Mouse (Mus musculus) spleen, postnatal 36 days (tissue): ENCODE results near the gene Clca3a1.

Experiments
- DNase-seq, 2 experiments: peaks; one replicate each; pipeline ENCODE4 v3.0.0; 2022; ENCODE audit warnings: low spot score in 2 of 2, mixed read lengths in 1 of 2

Gene Clca3a1

DNA sequence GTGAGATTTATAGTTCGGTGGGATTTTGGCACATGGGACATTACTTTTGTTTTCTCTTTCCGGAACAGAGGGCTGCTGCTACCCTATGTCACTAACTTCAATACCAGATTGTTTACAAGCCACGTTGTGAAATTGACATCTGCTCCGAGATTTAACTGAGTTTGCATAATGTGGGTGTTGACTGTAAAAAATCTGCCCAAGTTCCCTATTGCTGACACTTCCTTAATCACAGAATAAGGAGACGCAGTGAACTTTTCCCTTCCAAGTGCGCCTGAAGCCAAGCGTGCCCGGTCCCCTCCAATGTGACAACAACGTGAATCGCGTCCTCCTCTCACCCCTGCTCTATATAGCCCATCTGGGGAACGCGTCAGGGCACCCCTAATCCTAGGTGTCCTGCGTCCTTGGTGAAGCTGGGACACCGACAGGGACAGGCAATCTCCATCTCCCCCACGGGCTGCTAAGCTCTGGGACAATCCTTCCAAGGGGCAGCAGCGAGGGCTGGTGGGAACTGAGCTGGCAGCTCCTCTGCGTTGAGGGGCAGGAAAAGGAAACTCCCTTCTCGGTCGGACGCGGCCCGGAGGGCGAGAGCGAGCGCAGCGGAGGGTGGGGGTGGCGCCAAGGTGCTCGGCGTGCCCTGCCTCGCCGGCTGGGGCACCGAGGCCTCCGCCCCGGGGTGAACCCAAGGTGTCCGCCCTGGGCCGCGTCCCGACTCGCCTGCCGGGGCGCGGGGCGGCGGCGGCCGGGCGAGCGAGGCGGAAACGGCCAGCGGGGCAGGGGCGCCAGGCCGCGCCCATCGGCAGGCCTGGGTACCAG is 41.5 kb downstream of the Clca3a1 start:
- DNase-seq: peak; percentile 68 to 73

DNA sequence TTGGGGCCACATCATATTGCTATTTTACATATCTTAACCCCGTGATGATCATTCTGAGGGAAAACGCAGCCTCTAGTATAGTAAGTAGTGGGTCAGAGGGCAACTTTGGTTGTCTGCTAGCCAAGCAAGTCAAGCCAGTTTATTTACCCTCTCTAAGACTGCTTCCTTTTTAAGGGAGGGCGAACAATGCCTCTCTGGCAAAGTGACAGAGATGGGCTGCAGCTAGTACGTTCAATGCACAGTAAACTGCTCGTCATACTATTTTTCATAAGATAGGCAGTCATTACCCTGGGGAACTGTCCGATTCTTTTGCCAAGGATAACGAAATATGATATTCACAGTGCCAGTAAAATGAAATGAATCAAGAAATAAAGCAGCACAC is 42.1 kb downstream of the Clca3a1 start:
- DNase-seq: peak in 1 of 2 experiments; percentile 18

DNA sequence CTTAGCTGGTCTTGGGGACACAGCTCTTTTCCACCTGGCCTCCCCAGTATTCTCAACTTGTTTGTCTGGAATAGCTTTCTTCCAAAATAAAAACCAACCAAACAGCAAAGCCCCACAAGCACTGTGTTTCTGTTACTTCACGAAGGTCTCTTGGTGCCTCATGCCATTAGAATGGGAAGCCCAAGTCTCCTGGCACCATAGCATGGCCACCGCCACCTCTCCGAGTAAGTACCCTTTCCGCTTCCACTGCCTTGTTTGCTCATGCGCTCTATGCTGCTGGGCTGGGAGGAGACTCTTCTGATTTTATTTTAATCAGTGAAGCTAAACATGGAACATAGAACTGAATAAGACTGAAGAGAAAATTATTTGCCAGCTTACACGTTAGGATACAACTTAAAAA is 42.9 kb downstream of the Clca3a1 start:
- no peak for DNase-seq

DNA sequence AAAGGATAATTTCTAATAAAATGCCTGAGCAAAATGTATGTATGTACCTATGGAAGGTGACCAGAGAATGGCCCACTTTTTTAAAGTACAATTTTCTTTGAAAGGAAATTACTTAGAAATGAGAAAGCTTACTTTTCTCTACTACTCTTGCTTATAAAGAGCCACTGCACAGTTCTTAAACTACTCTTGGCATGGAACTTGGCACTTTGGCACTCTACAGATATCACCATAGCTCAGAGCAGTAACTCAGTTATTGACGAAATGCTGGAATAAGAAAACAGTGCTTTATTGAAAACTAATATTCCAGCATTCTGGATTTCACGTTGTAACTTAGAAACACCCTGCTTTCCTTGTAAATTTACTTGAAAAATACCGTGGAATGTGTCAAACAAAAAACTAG is 43.7 kb downstream of the Clca3a1 start:
- DNase-seq: no peak

DNA sequence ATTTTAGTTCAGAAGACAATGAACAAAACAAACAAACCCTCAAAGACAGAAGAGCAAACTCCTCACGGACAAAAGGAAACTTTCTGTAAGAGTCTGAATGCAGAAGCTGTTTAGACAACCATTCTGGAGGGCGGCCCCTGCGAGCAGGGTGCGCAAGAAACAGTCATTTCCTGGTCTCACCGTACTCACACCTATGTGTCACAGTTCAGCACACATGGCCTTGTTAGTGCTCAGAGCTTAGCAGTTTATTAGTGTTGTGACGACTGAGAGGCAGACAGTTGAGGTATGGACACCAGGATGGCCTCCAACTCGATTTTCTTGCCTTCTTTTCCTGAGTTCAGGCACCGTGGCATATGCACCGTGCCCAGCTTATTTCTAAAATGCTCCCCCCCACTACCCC is 44.9 kb downstream of the Clca3a1 start:
- peak; percentile 48 to 53 for DNase-seq

DNA sequence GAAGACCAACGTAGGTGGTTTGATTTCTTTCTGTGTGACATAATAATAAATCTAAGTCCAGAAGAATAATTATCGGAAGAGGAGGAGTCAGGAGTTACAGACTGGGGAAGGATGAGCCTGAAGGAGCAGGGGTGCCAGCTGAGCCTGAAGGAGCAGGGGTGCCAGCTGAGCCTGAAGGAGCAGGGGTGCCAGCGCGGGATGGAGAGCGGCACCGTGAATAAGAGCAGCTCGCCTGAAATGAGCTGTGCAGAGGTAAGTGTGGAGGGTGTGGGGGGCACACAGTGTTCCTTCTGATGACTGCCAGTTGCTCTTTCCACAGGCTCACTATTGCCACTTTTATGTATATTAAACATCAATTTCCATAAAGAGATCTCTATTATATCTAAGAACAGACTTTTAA is 45.7 kb downstream of the Clca3a1 start:
- DNase-seq: no peak

DNA sequence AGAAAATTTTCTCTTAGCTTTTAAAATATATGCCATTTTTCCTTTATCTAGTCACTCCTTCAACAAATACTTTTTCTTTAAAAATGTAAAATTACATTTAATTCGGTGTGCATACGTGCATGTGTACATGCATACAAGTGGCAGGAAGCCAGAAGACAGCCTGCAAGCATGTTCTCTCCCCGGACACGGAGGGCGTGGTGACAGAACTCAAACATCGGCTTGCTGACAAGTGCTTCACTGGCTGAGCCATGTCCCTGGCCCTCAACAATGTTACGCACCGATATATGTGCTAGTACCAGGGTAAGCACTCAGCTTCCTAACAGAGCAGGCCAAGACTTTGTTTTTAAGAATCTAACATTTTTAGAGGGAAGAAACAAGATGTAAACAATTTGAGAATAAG is 46.2 kb downstream of the Clca3a1 start:
- no peak for DNase-seq

DNA sequence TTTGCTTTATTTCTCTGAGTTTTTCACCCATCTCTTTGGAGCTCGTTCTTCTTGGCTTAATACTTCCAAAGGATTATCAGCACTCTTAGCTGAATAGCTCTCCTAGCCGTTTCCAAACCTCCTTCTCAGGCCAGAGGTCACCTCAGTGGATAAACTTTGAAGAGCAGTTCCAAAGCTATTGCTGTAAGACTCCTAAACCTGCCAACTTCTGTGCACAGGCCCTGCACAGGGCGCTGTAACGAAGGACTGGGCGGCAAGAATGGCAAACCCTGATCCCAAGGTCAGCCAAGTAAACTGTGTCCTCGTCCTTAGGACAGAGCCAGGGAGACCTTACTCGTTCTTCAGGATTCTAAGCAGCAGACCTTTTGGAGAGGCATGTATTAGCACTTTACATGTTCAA is 46.7 kb downstream of the Clca3a1 start:
- no peak for DNase-seq

DNA sequence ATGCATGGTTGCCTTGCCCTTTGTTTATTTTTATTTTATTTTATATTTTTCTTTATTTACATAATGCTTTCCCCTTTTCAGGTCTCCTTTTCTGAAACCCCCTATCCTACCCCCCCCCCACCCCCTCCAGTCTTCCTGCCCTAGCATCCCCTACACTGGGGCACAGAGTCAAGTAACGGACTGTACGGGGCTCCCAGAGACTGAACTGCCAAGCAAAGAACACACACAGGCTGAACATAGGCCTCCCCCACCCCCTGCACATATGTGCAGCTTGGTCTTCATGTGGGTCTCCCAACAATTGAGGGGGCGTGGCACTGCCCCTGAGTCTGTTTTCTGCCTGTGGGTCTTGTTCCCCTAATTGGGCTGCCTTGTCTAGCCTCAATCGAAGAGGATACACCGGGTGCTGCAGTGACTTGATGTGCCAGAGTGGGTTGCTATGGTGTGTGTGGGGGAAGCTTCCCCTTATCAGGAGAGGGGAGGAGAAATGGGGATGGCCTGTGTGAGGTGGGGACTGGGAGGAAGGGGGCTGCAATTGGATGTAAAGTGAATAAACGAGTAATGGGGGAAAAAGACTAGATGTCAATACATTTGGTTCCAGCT is 49.1 kb downstream of the Clca3a1 start:
- DNase-seq: no peak

DNA sequence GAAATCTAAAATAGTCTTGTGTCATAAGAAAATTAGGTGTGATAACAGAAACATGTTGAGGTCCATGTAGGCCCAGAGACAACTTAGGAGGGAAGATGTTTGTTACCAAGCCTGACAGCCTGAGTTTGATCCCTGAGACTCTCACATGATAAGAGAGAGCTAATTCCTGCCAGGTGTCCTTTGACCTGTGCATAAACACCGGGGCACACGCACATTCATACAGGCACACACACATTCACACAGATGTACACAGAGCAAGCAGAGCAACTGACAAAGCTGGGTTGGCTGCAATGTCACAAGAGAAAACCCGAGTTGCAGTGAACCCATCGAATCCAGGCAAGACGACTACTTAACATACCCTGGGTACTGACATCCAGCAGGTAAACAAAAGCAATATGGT is 52.2 kb downstream of the Clca3a1 start:
- no peak for DNase-seq

DNA sequence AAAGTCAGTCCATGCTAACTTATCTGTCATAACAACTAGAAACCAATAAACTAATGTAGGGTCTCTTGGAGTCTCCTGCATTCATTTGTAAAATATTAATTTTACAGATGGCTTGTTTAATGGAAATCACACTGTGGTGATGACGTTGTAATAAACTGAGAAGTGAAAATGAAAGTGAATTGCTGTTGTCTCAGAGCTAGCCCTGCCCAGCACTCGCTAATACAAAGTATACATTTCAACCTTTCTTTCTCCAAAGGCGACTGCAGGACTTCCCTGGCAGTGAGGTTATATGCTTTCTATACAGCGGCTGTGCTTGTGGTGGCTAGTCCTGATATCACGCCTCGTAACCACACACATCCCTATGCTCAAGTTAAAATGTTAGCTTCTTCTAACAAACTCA is 56.8 kb downstream of the Clca3a1 start:
- no peak for DNase-seq

DNA sequence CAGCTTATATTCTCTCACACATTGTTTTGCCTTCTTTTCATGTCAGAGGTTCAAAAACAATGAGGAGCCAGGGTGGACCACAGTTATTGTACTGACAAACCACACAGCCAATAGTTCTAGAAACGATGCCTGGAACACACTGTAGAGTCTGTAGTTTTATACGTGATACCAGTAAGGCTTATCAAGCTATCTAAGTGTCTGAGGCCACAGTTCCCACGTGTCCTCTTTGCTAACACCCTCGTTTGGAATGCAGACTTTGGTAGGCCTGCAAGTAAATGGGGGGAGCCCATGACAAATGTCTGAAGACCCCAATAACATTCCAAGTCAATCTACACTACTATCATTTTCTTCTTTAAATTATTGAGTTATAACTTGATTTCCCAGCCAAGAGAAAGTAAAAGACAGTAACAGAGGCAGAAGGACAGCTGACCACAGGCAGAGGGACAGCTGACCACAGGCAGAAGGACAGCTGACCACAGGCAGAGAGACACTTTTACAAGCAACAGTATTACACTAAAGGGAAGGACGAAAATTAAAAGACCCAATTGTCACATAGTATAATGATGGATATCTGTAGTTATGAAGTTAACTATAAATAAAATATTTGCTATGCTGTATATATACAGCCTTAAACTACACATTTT is 61.9 kb downstream of the Clca3a1 start:
- no peak for DNase-seq

DNA sequence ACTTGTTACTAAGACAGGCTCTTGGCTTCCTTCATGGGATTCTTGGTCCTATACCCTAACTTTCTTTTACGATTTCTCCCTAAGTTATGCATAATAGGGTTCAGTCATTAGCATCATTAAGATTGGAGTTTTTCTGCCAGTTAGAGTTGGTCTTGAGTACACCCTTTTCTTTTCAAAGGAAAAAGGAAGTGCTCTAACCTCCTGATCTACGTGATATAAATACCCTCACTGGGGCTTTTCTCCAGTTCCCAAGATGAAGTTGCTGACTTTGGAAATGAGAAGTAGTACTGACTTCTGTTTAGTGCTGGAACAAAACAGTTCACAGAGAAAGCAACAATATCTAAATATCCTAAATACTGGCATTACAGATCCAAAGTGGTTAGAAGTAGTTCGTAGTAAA is 62.8 kb downstream of the Clca3a1 start:
- DNase-seq: no peak

DNA sequence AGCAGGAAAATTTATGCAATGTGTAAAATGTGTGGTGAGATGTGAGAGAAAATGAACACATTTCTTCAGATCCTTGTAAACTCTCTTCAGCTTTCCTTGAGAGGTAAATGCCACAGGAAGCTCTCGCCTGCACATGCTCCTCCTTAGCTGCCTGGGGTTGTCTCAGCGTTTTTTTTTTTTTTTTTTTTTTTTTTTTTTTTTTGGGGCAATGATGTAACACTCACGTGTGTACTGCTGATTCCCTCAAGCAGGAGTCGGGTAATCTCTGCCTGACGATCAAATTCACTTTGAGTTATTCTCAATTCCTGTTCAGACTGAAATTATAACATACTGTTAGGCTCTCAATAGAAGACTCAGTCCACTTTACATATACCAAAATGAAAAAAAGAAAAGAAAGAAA is 63.6 kb downstream of the Clca3a1 start:
- DNase-seq: no peak

DNA sequence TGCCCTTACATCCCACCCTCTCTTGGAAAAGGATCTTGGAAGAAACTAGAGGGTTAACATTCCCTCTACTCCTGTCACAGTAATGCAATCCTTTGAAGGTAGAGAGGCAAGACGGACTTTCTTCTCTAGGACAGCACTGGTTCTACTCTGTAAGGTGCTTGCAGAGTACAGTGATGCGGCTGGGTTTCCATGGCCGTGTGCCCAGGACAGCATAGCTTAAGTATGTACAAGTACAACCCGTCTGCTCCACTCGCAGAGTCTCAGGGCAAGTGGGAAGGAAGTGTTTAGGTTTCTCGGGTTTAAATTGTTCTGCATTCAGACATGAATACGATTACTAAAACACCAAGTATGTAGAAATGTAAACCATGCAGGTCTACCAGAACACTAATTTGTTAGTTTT is 65.8 kb downstream of the Clca3a1 start:
- no peak for DNase-seq

DNA sequence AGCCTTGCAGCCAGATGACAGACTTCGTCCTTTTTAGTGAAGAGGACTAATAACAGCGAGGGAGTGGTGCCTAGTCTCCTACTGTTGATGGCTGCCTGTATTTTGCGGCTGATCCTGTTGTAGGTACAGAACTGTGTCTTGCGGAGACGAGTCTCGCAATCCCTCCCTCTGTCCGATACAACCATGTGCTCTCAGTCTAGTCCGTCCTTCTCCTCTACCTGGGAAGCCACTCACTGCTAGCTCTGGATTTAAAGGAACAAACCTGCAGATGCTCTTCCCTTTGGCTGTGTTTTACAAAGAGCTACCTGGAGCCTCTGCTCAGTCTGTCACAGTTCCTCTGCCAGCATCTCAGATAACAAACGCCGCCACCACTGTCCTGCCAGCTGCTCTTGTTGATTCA is 66.7 kb downstream of the Clca3a1 start:
- no peak for DNase-seq

DNA sequence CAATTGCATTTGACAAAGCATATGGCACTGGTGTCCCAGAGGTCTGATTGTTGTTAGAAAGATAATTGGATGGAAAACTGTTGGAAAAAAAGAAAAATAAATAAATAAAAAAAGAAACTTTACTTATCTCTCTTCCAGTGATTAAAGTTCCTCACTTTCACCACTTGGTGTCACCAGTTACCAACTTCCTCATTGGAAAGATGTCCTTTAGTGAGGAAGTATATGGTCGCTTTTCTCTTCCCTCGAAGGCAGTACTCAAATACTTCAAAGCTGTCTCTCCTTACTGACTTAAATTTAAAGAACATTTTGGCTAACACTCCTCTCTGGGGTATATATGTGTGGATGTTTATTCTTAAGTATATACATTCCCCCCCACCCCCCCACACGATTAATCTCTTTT is 68.7 kb downstream of the Clca3a1 start:
- peak in 1 of 2 experiments; percentile 39 for DNase-seq

DNA sequence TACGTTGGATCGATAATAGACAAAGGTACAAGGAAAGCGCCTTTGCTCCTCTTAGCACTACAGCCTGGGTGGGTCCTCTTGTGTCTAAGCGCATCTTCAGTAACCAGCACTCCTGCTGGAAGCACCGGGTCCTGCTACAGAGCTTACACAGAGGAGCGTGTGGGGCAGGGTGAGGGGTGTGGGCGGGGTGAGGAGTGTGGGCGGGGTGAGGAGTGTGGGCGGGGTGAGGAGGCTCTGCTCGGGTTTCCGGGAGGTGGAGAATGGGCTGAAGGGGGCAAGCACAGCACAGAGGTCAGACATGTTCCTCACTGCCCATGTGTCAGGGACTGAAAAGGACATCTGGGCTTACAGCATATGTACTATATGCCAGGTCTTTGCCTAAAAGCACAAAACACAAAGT is 71.5 kb downstream of the Clca3a1 start:
- peak in 1 of 2 experiments; percentile 37 for DNase-seq

DNA sequence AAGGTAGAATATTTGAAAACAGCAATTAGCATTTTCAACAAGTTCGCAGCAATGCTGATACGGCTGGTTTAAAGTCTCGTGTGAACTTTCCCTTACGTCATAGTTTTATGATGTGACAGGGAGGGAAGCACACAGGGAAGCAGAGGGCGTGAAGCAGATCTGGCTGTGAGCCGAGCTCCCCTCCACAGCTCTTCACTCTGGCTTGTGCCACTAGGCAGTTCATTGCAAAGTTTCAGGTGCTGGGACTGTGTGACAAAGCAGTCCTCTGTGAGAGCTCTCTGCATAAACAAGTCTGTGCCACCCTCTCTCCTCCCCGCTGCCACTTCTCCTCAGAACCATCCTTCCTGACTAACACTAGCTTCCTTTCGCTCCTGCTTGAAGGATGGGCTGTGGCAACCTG is 72.5 kb downstream of the Clca3a1 start:
- DNase-seq: no peak

DNA sequence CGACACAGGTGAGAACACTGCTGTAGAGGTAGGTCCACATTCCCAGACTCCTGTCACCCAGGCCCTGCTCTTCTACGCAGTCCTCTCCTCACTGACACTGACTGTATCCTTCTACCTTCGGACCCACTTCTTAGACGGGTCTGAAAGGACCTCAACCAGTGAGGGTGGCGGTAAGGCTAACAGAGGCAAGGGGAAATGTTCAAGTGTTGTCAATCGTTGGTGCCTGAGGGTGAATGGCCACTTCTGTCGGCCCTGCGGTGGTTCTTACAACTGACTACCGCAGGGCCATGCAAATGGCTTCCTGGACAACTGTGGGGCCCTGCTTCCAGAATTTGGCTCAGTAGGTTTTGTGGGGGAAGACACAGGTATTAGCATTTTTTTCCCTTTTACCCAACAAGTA is 73.2 kb downstream of the Clca3a1 start:
- no peak for DNase-seq

DNA sequence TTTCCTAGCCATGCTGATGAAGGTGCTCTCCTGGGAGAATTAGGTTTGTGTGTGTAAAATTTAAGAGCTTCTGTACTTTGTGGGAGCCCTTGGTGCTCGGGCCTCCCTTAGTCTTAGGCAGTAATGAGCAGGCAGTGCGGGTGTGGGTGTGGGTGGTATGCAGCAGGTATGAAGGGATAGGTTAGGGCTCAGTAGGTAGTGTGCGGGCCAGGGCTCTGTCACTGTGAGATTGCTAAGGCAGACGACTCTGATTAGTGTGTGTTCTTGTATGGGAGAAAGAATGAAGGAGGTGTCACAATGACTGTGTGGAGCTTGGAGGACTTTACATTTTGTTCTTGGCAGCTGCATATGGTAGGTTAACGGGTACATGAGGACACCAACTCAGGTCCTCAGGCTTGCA is 74.6 kb downstream of the Clca3a1 start:
- no peak for DNase-seq

DNA sequence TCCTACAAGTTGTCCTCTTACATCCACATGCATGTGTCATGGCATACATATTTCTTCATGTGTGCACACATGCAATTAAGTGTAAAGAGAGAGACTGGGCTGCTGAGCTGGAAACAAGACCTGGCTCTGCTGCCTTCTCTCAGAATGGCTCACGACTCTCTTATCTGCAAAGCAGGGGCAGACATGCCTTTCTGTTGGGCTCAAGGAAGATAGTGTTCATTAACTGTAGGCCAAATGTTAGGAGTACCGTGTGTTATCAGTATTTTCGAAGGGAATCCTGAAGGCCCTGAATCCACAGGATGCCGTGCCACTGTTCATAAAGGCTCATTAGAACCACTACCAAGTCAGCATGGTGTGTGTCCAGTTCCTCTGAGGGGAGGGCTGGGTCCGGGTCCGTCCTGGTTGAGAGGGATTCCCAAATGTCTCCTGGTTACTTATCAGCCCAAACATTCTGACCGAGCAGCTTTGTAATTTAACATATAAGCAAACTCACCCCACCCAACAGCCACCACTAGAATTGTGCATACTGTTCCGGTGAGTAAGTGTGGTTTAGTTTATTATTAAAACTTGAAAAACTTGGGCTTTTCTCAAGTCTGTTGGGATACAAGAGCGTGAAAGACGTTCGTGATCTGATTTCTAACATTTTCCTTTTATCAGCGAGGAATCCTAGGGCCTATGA is 77.5 kb downstream of the Clca3a1 start:
- peak in 1 of 2 experiments; percentile 35 for DNase-seq

DNA sequence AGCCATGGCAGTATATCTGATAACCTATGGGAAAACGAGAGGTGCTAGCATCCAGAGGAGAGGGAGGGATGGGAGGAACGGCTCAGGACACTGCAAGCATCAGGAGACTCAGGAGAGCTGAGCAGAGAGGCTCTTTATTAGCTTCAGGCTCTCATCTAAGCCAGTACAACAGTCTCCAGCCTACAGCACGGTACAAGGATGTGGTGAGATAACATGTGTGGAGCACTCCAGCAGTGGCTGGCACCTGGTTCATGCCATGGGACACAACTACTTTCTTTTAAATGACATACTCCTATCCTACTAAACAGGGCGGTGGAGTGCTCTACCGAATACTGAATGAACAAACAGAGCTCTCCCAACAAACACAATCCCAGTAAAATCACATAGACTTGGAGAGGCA is 79.2 kb downstream of the Clca3a1 start:
- no peak for DNase-seq
